Comparison of ENCODE assay signal across 8 mouse cellular contexts in genomic region chr7:12909498-12909962, GRCm38 (mm10). TPM values are rescaled to one million over a fixed set of nuclear protein-coding genes. Genes with fewer than 3 reads are reported as not detected.
A peak's percentile ranks its signal among the peaks of the same experiment; 100 is the strongest.
DNase-seq lines count a peak whose midpoint lies in the region; ATAC-seq and TF ChIP-seq lines count a peak whose summit lies in the region.

No protein-coding gene starts in this region.

- no peak overlapping the region for H3K9ac ChIP-seq in CH12.LX (ENCODE audit: insufficient read depth, low read depth)
- peak overlapping the region; percentile 65; the same call in 1 of the 2 replicates for H3K9ac ChIP-seq in forebrain, embryonic 14.5 days (ENCODE audit: low read length)
- H3K9ac ChIP-seq in liver, postnatal 0 days (replicated peaks) = peak overlapping the region; percentile 69
- H3K9ac ChIP-seq in neural tube, embryonic 13.5 days = peak overlapping the region; percentile 76

- TF ChIP-seq RAD21 in CH12.LX (IDR thresholded peaks at IDR 0.05; ENCODE audit: low read depth, low read length) = peak; percentile 40

- 33% methylated on average over 7 of the region's 7 CpGs for WGBS in forebrain, embryonic 14.5 days
- WGBS in large intestine, adult 2 months = 27% methylated on average over 7 of the region's 7 CpGs
- 17% methylated on average over 7 of the region's 7 CpGs for WGBS in liver, postnatal 0 days (ENCODE audit: insufficient replicate concordance)
- WGBS in neural tube, embryonic 13.5 days = 44% methylated on average over 7 of the region's 7 CpGs

- no peak overlapping the region for H3K4me2 ChIP-seq in CH12.LX (ENCODE audit: insufficient read depth, low read depth, poor library complexity, severe bottlenecking)
- H3K4me2 ChIP-seq in forebrain, embryonic 14.5 days (ENCODE audit: low read length) = peak overlapping the region; percentile 63
- peak overlapping the region; percentile 84 for H3K4me2 ChIP-seq in liver, postnatal 0 days (ENCODE audit: low read depth, low read length)
- H3K4me2 ChIP-seq in neural tube, embryonic 13.5 days = peak overlapping the region; percentile 60

- dilution Hi-C loops in CH12.LX (cut with MboI; ENCODE audit: extremely low pct_ligation_motif_present, extremely low pct_unique_long_range_greater_than_20kb, low sequenced_read_pairs) = no loop called here

- DNase-seq in CH12.LX (ENCODE audit: extremely low read depth) = peak; percentile 57
- DNase-seq in c-Kit-positive CD71-positive TER-119-positive erythroid progenitor cells, embryonic 14.5 days (ENCODE audit: low spot score) = peak; percentile 92
- peak; percentile 80 for DNase-seq in forebrain, embryonic 14.5 days (ENCODE audit: low spot score)
- DNase-seq in heart, postnatal 14 days = peak; percentile 70 to 86
- DNase-seq in large intestine, adult 2 months (ENCODE audit: low read depth, low spot score) = peak; percentile 62
- DNase-seq in liver, postnatal 0 days = peak; percentile 86
- DNase-seq in telencephalon, adult 2 months (ENCODE audit: low read depth, low spot score) = peak; percentile 60

- TF ChIP-seq EP300 in CH12.LX (IDR thresholded peaks at IDR 0.05; ENCODE audit: low read length) = no peak
- TF ChIP-seq EP300 in liver, postnatal 0 days (IDR thresholded peaks at IDR 0.05; ENCODE audit: low read depth) = no peak

- intact Hi-C loops in heart, postnatal 14 days (cut with DNase I) = loop anchor here (10.0 kb wide), 1 partner anchor 375 kb away; no protein-coding TSS in a partner anchor

- in situ Hi-C loops in CH12.LX (cut with MboI; ENCODE audit: low pct_ligation_motif_present, low pct_unique_long_range_greater_than_20kb, low sequenced_read_pairs) = loop anchor here (5.0 kb wide), 1 partner anchor 98 kb away; no protein-coding TSS in a partner anchor

- peak; percentile 52 to 71 for TF ChIP-seq CTCF in CH12.LX (conservative IDR thresholded peaks at IDR 0.05 in 1 of 2, IDR thresholded peaks at IDR 0.05 in 1 of 2; ENCODE audit: low read depth in 2 of 2, low read length in 2 of 2)
- peak; percentile 92 for TF ChIP-seq CTCF in liver, postnatal 0 days (IDR thresholded peaks at IDR 0.05; ENCODE audit: low read depth)

- H3K79me2 ChIP-seq in CH12.LX (replicated peaks; ENCODE audit: control insufficient read depth, extremely low read depth, insufficient read depth, poor library complexity, severe bottlenecking) = no peaks in the 10 kb centered on the region

- H3K4me1 ChIP-seq in CH12.LX (ENCODE audit: control insufficient read depth in 1 of 2, insufficient read depth in 2 of 2) = no peaks in the 10 kb centered on the region
- H3K4me1 ChIP-seq in forebrain, embryonic 14.5 days (ENCODE audit: control insufficient read depth, insufficient read depth, low read length) = peaks cover 6% of the 10 kb centered on the region; the same call in 1 of the 2 replicates
- H3K4me1 ChIP-seq in liver, postnatal 0 days (ENCODE audit: insufficient read depth) = peaks cover 6% of the 10 kb centered on the region; the same call in 1 of the 2 replicates
- 0 out of 2 replicates have a peak, but pooled peaks cover 14% of the 10 kb centered on the region for H3K4me1 ChIP-seq in neural tube, embryonic 13.5 days (replicated peaks)

- peak; percentile 40 for ATAC-seq in forebrain, embryonic 14.5 days
- ATAC-seq in liver, postnatal 0 days = peak; percentile 51
- peak; percentile 48 for ATAC-seq in neural tube, embryonic 13.5 days (ENCODE audit: low read depth)

- no peaks in the 10 kb centered on the region for H3K27me3 ChIP-seq in CH12.LX (replicated peaks)
- H3K27me3 ChIP-seq in forebrain, embryonic 14.5 days (replicated peaks; ENCODE audit: control insufficient read depth, insufficient read depth, low read length) = no peaks in the 10 kb centered on the region
- no peaks in the 10 kb centered on the region for H3K27me3 ChIP-seq in liver, postnatal 0 days (ENCODE audit: insufficient read depth, low read length)
- H3K27me3 ChIP-seq in neural tube, embryonic 13.5 days = no peaks in the 10 kb centered on the region

- TF ChIP-seq POLR2A in CH12.LX (IDR thresholded peaks at IDR 0.05; ENCODE audit: low read depth, low read length) = no peak

- peaks cover 31 to 58% of the 10 kb centered on the region in 2 experiments for H3K36me3 ChIP-seq in CH12.LX (replicated peaks in 1 of 2; ENCODE audit: control insufficient read depth in 1 of 2, insufficient read depth in 1 of 2, low read length in 1 of 2)
- H3K36me3 ChIP-seq in forebrain, embryonic 14.5 days (ENCODE audit: control insufficient read depth, insufficient read depth, low read length) = peaks cover 43% of the 10 kb centered on the region
- H3K36me3 ChIP-seq in liver, postnatal 0 days (replicated peaks; ENCODE audit: insufficient read depth, low read length) = peaks cover 24% of the 10 kb centered on the region
- peaks cover 47% of the 10 kb centered on the region for H3K36me3 ChIP-seq in neural tube, embryonic 13.5 days

- H3K9me3 ChIP-seq in CH12.LX (replicated peaks; ENCODE audit: low read length) = no peaks in the 10 kb centered on the region
- no peaks in the 10 kb centered on the region for H3K9me3 ChIP-seq in forebrain, embryonic 14.5 days (replicated peaks; ENCODE audit: control insufficient read depth, low read length)
- no peaks in the 10 kb centered on the region for H3K9me3 ChIP-seq in liver, postnatal 0 days (ENCODE audit: low read length)
- H3K9me3 ChIP-seq in neural tube, embryonic 13.5 days = no peaks in the 10 kb centered on the region

- no peak overlapping the region for H3K4me3 ChIP-seq in CH12.LX (replicated peaks in 1 of 3; ENCODE audit: low read depth in 2 of 3, low read length in 2 of 3, poor library complexity in 1 of 3)
- H3K4me3 ChIP-seq in forebrain, embryonic 14.5 days (ENCODE audit: low read depth, low read length) = peak overlapping the region; percentile 39
- H3K4me3 ChIP-seq in liver, postnatal 0 days (ENCODE audit: low read depth, low read length) = peak overlapping the region; percentile 62
- H3K4me3 ChIP-seq in neural tube, embryonic 13.5 days = peak overlapping the region; percentile 52

- no peak overlapping the region for H3K27ac ChIP-seq in CH12.LX (ENCODE audit: insufficient read depth, low read depth)
- H3K27ac ChIP-seq in forebrain, embryonic 14.5 days (ENCODE audit: low read depth, low read length) = peak overlapping the region; percentile 83
- H3K27ac ChIP-seq in liver, postnatal 0 days (ENCODE audit: low read depth) = peak overlapping the region; percentile 91
- peak overlapping the region; percentile 93 for H3K27ac ChIP-seq in neural tube, embryonic 13.5 days (replicated peaks)

TF ChIP-seq in CH12.LX, 34 proteins besides CTCF, POLR2A, EP300 and RAD21:
- TF ChIP-seq SMC3 (IDR thresholded peaks at IDR 0.05; ENCODE audit: low read depth, low read length) (peak; percentile 36), MAX (IDR thresholded peaks at IDR 0.05; ENCODE audit: low read length) (no peak)
TF ChIP-seq in CH12.LX: peak in this region for 1.

RNA-seq across cellular contexts. Expression of gene Zscan22, which starts 11.9 kb away (rescaled TPM):
- total RNA-seq in CH12.LX (2012; rRNA removed) (3.2 and 4.2 TPM in 2 replicates), CH12.LX (2014; rRNA removed) (2.8 and 3.3 TPM in 2 replicates)
- 7.6 and 8.9 TPM in 2 replicates for polyA plus RNA-seq in CH12.LX (2012; ENCODE audit: insufficient read length, low read depth)
- 15.4 and 16.3 TPM in 2 replicates for polyA plus RNA-seq in forebrain, embryonic 14.5 days (2014; fragmentation: Nextera tagmentation; extraction: Ambion mirVana)
- total RNA-seq in heart, postnatal 14 days (2021) = 1 to 10 TPM; 6.6 to 6.8 TPM
- polyA plus RNA-seq in large intestine, adult 2 months (2012; rRNA removed) = 6.8 and 7.5 TPM in 2 replicates
- 2.3 and 2.5 TPM in 2 replicates for polyA plus RNA-seq in liver, postnatal 0 days (2015; fragmentation: Nextera tagmentation; extraction: Ambion mirVana)
- polyA plus RNA-seq in neural tube, embryonic 13.5 days (2015; fragmentation: Nextera tagmentation; extraction: Ambion mirVana) = 12.6 and 14.0 TPM in 2 replicates

RNA-seq across cellular contexts. Expression of gene Rps5, which starts 12.6 kb away (rescaled TPM):
- total RNA-seq in CH12.LX (2012; rRNA removed) (3,671 and 4,026 TPM in 2 replicates), CH12.LX (2014; rRNA removed) (3,631 and 4,293 TPM in 2 replicates)
- 2,088 and 2,166 TPM in 2 replicates for polyA plus RNA-seq in CH12.LX (2012; ENCODE audit: insufficient read length, low read depth)
- 740 and 1,089 TPM in 2 replicates for polyA plus RNA-seq in forebrain, embryonic 14.5 days (2014; fragmentation: Nextera tagmentation; extraction: Ambion mirVana)
- 100 to 1,000 TPM; 536 to 584 TPM for total RNA-seq in heart, postnatal 14 days (2021)
- polyA plus RNA-seq in large intestine, adult 2 months (2012; rRNA removed) = 2,560 and 2,617 TPM in 2 replicates
- polyA plus RNA-seq in liver, postnatal 0 days (2015; fragmentation: Nextera tagmentation; extraction: Ambion mirVana) = 556 and 564 TPM in 2 replicates
- 606 and 663 TPM in 2 replicates for polyA plus RNA-seq in neural tube, embryonic 13.5 days (2015; fragmentation: Nextera tagmentation; extraction: Ambion mirVana)

RNA-seq across cellular contexts. Expression of gene Rnf225, which starts 17.7 kb away (rescaled TPM):
- 1.1 and 1.3 TPM in 2 replicates for total RNA-seq in CH12.LX (2012; rRNA removed)
- total RNA-seq in CH12.LX (2014; rRNA removed) = 0.89 and 0.90 TPM in 2 replicates
- 3.4 and 4.0 TPM in 2 replicates for polyA plus RNA-seq in CH12.LX (2012; ENCODE audit: insufficient read length, low read depth)
- 0.48 and 0.57 TPM in 2 replicates for polyA plus RNA-seq in forebrain, embryonic 14.5 days (2014; fragmentation: Nextera tagmentation; extraction: Ambion mirVana)
- total RNA-seq in heart, postnatal 14 days (2021) = under 1 TPM; 0.22 to 0.29 TPM
- 0.20 and 0.27 TPM in 2 replicates for polyA plus RNA-seq in large intestine, adult 2 months (2012; rRNA removed)
- 0.05 TPM in 2 replicates for polyA plus RNA-seq in liver, postnatal 0 days (2015; fragmentation: Nextera tagmentation; extraction: Ambion mirVana)
- 0.45 and 0.70 TPM in 2 replicates for polyA plus RNA-seq in neural tube, embryonic 13.5 days (2015; fragmentation: Nextera tagmentation; extraction: Ambion mirVana)

RNA-seq across cellular contexts. Expression of gene Zfp128, which starts 28.6 kb away (rescaled TPM):
- total RNA-seq in CH12.LX (2012; rRNA removed) = 1.2 and 1.4 TPM in 2 replicates
- total RNA-seq in CH12.LX (2014; rRNA removed) = 0.96 and 1.2 TPM in 2 replicates
- polyA plus RNA-seq in CH12.LX (2012; ENCODE audit: insufficient read length, low read depth) = 0.61 and 0.78 TPM in 2 replicates
- polyA plus RNA-seq in forebrain, embryonic 14.5 days (2014; fragmentation: Nextera tagmentation; extraction: Ambion mirVana) = 8.9 and 10.5 TPM in 2 replicates
- 1 to 10 TPM; 3.9 to 4.0 TPM for total RNA-seq in heart, postnatal 14 days (2021)
- 0.33 and 0.51 TPM in 2 replicates for polyA plus RNA-seq in large intestine, adult 2 months (2012; rRNA removed)
- polyA plus RNA-seq in liver, postnatal 0 days (2015; fragmentation: Nextera tagmentation; extraction: Ambion mirVana) = 0.61 and 0.65 TPM in 2 replicates
- 7.6 and 8.8 TPM in 2 replicates for polyA plus RNA-seq in neural tube, embryonic 13.5 days (2015; fragmentation: Nextera tagmentation; extraction: Ambion mirVana)

RNA-seq across cellular contexts. Expression of gene Zfp324, which starts 56.1 kb away (rescaled TPM):
- total RNA-seq in CH12.LX (2012; rRNA removed) = 6.4 and 8.7 TPM in 2 replicates
- 6.3 and 7.3 TPM in 2 replicates for total RNA-seq in CH12.LX (2014; rRNA removed)
- polyA plus RNA-seq in CH12.LX (2012; ENCODE audit: insufficient read length, low read depth) = 3.8 and 4.2 TPM in 2 replicates
- 10.1 and 11.4 TPM in 2 replicates for polyA plus RNA-seq in forebrain, embryonic 14.5 days (2014; fragmentation: Nextera tagmentation; extraction: Ambion mirVana)
- 1 to 10 TPM; 4.1 to 4.5 TPM for total RNA-seq in heart, postnatal 14 days (2021)
- 3.9 and 5.2 TPM in 2 replicates for polyA plus RNA-seq in large intestine, adult 2 months (2012; rRNA removed)
- 1.5 and 1.9 TPM in 2 replicates for polyA plus RNA-seq in liver, postnatal 0 days (2015; fragmentation: Nextera tagmentation; extraction: Ambion mirVana)
- 11.8 and 14.3 TPM in 2 replicates for polyA plus RNA-seq in neural tube, embryonic 13.5 days (2015; fragmentation: Nextera tagmentation; extraction: Ambion mirVana)

Comparison
In these comparisons a context has a peak if more than half of its experiments do, and no peak if none do; other contexts are left out.
1. H3K4me3 ChIP-seq: peak in forebrain, embryonic 14.5 days (single experiment), liver, postnatal 0 days (single experiment) and neural tube, embryonic 13.5 days (single experiment); none in CH12.LX (0 of 3).
2. Peak in every context shown above with its lines, with median percentiles within 50 percentile points of each other: DNase-seq and ATAC-seq.